Mouse (Mus musculus) MEL (cell line): ENCODE measurements around the gene Mycn. TPM values are rescaled to one million over a fixed set of nuclear protein-coding genes. Genes with fewer than 3 reads are reported as not detected.

ENCODE experiments used
- DNase-seq: peaks from one replicate; pipeline ENCODE4 v3.0.0; 2011; ENCODE audit warnings: low read depth, low spot score
- H3K27ac ChIP-seq: 2 replicates; pipeline ENCODE4 v1.5.1; 2012; ENCODE audit warnings: low read depth, mild to moderate bottlenecking, control low read depth, low read length, moderate library complexity; ENCODE audit not compliant: control insufficient read depth
- H3K27me3 ChIP-seq, 2 experiments: fragments of 150-350 bp in 1 of 2; sonication (generic) in 1 of 2; 2 replicates each; pipeline ENCODE4 v1.6.1; 2012; ENCODE audit warnings: low read length in 2 of 2, mild to moderate bottlenecking in 2 of 2, improper control_type of control experiment in 1 of 2, moderate library complexity in 1 of 2; ENCODE audit not compliant: insufficient read depth in 2 of 2, control insufficient read depth in 1 of 2
- H3K36me3 ChIP-seq, 2 experiments: 2 replicates each; pipeline ENCODE4 v1.6.1; 2012 to 2014; ENCODE audit warnings: low read length in 2 of 2, improper control_type of control experiment in 1 of 2, inconsistent platforms in 1 of 2, mild to moderate bottlenecking in 1 of 2; ENCODE audit not compliant: insufficient read depth in 2 of 2, control insufficient read depth in 1 of 2
- H3K4me1 ChIP-seq, 2 experiments: fragments of 150-350 bp in 1 of 2; sonication (generic) in 1 of 2; 2 replicates each; pipeline ENCODE4 v1.6.1; 2012; ENCODE audit warnings: low read length in 2 of 2, improper control_type of control experiment in 1 of 2, mild to moderate bottlenecking in 1 of 2; ENCODE audit not compliant: insufficient read depth in 2 of 2, control insufficient read depth in 1 of 2
- H3K4me3 ChIP-seq, 2 experiments: fragments of 150-350 bp in 1 of 2; sonication (generic) in 1 of 2; 2 replicates each; pipeline ENCODE4 v1.5.1; 2012; ENCODE audit warnings: low read depth in 2 of 2, low read length in 2 of 2, mild to moderate bottlenecking in 2 of 2, moderate library complexity in 2 of 2, control low read depth in 1 of 2, improper control_type of control experiment in 1 of 2; ENCODE audit not compliant: control insufficient read depth in 1 of 2, insufficient read depth in 1 of 2
- H3K79me2 ChIP-seq: 2 replicates; pipeline ENCODE4 v1.6.1; 2012; ENCODE audit warnings: mild to moderate bottlenecking, low read length, moderate library complexity; ENCODE audit not compliant: control insufficient read depth, poor library complexity, insufficient read depth
- H3K9ac ChIP-seq: 2 replicates; pipeline ENCODE4 v1.6.1; 2012; ENCODE audit warnings: low read depth, mild to moderate bottlenecking, control low read depth, low read length, moderate library complexity; ENCODE audit not compliant: control insufficient read depth, poor library complexity, severe bottlenecking
- H3K9me3 ChIP-seq: fragments of 150-350 bp; sonication (generic); replicated peaks from 2 replicates; pipeline ENCODE4 v1.6.1; 2012; ENCODE audit warnings: mild to moderate bottlenecking, low read length, improper control_type of control experiment, moderate library complexity; ENCODE audit not compliant: insufficient read depth
- BHLHE40 ChIP-seq: IDR thresholded peaks from 2 replicates; pipeline ENCODE4 v1.6.1; 2012; ENCODE audit warnings: low read depth, mild to moderate bottlenecking, inconsistent platforms, low read length, improper control_type of control experiment, borderline replicate concordance
- CHD2 ChIP-seq: IDR thresholded peaks from 2 replicates; pipeline ENCODE4 v1.6.1; 2011; ENCODE audit warnings: low read length, improper control_type of control experiment
- CTCF ChIP-seq, 3 experiments: IDR thresholded peaks in 2 of 3; conservative IDR thresholded peaks in 1 of 3; 2 replicates each; pipeline ENCODE4 v1.5.1; 2011 to 2012; ENCODE audit warnings: low read length in 3 of 3, low read depth in 2 of 3, mild to moderate bottlenecking in 2 of 3, improper control_type of control experiment in 1 of 3, inconsistent platforms in 1 of 3, mixed read lengths in 1 of 3, moderate library complexity in 1 of 3; ENCODE audit not compliant: control insufficient read depth in 1 of 3, insufficient read depth in 1 of 3, poor library complexity in 1 of 3, severe bottlenecking in 1 of 3
- E2F4 ChIP-seq: IDR thresholded peaks from 2 replicates; pipeline ENCODE4 v1.6.1; 2011; ENCODE audit warnings: low read depth, low read length, improper control_type of control experiment, borderline replicate concordance
- ELF1 ChIP-seq: IDR thresholded peaks from 2 replicates; pipeline ENCODE4 v1.6.1; 2014; ENCODE audit warnings: low read depth, mild to moderate bottlenecking, inconsistent platforms, low read length, improper control_type of control experiment, moderate library complexity
- EP300 ChIP-seq, 2 experiments: IDR thresholded peaks; 2 replicates each; pipeline ENCODE4 v1.6.1; 2011; ENCODE audit warnings: improper control_type of control experiment in 2 of 2, low read length in 2 of 2, low read depth in 1 of 2, mild to moderate bottlenecking in 1 of 2
- ETS1 ChIP-seq: IDR thresholded peaks from 2 replicates; pipeline ENCODE4 v1.6.1; 2012; ENCODE audit warnings: low read depth, mild to moderate bottlenecking, inconsistent platforms, low read length, improper control_type of control experiment, moderate library complexity
- HCFC1 ChIP-seq: IDR thresholded peaks from 2 replicates; pipeline ENCODE4 v1.6.1; 2012; ENCODE audit warnings: low read depth, mild to moderate bottlenecking, inconsistent platforms, low read length, improper control_type of control experiment, moderate library complexity
- JUND ChIP-seq: IDR thresholded peaks from 2 replicates; pipeline ENCODE4 v1.6.1; 2011; ENCODE audit warnings: low read depth, mild to moderate bottlenecking, improper control_type of control experiment, low read length
- MAFK ChIP-seq: IDR thresholded peaks from 2 replicates; pipeline ENCODE4 v1.6.1; 2011; ENCODE audit warnings: low read depth, mild to moderate bottlenecking, low read length, improper control_type of control experiment, borderline replicate concordance
- MAX ChIP-seq: IDR thresholded peaks from 2 replicates; pipeline ENCODE4 v1.6.1; 2011; ENCODE audit warnings: low read length, improper control_type of control experiment
- MEF2A ChIP-seq: IDR thresholded peaks from 2 replicates; pipeline ENCODE4 v1.6.1; 2014; ENCODE audit warnings: low read depth, mild to moderate bottlenecking, inconsistent platforms, low read length, improper control_type of control experiment; ENCODE audit not compliant: poor library complexity, insufficient replicate concordance, severe bottlenecking; ENCODE audit errors: extremely low read depth
- MXI1 ChIP-seq: IDR thresholded peaks from 2 replicates; pipeline ENCODE4 v1.6.1; 2011; ENCODE audit warnings: mild to moderate bottlenecking, low read depth, low read length, improper control_type of control experiment
- MYB ChIP-seq: IDR thresholded peaks from 2 replicates; pipeline ENCODE4 v1.6.1; 2011; ENCODE audit warnings: mild to moderate bottlenecking, low read depth, low read length, improper control_type of control experiment
- MYC ChIP-seq: IDR thresholded peaks from 2 replicates; pipeline ENCODE4 v1.6.1; 2011; ENCODE audit warnings: low read depth, mild to moderate bottlenecking, low read length, improper control_type of control experiment, moderate library complexity
- NELFE ChIP-seq: IDR thresholded peaks from 2 replicates; pipeline ENCODE4 v1.6.1; 2011; ENCODE audit warnings: low read depth, low read length, improper control_type of control experiment
- POLR2A ChIP-seq, 2 experiments: IDR thresholded peaks; 2 replicates each; pipeline ENCODE4 v1.6.1; 2011 to 2012; ENCODE audit warnings: low read length in 2 of 2, mild to moderate bottlenecking in 2 of 2, control low read depth in 1 of 2, improper control_type of control experiment in 1 of 2, low read depth in 1 of 2, moderate library complexity in 1 of 2; ENCODE audit not compliant: control insufficient read depth in 1 of 2, insufficient read depth in 1 of 2, poor library complexity in 1 of 2
- POLR2AphosphoS2 ChIP-seq: IDR thresholded peaks from 2 replicates; pipeline ENCODE4 v1.6.1; 2011; ENCODE audit warnings: low read length, improper control_type of control experiment
- POLR2AphosphoS5 ChIP-seq: IDR thresholded peaks from 2 replicates; pipeline ENCODE4 v1.6.1; 2012; ENCODE audit warnings: low read depth, borderline replicate concordance, mild to moderate bottlenecking, inconsistent platforms, low read length, moderate library complexity, mixed read lengths
- RAD21 ChIP-seq: IDR thresholded peaks from 2 replicates; pipeline ENCODE4 v1.6.1; 2011; ENCODE audit warnings: mild to moderate bottlenecking, low read depth, low read length, improper control_type of control experiment
- TBP ChIP-seq: IDR thresholded peaks from 2 replicates; pipeline ENCODE4 v1.8.0; 2011; ENCODE audit warnings: low read depth, low read length, improper control_type of control experiment
- TCF12 ChIP-seq: IDR thresholded peaks from 2 replicates; pipeline ENCODE4 v1.6.1; 2014; ENCODE audit warnings: low read depth, mild to moderate bottlenecking, inconsistent platforms, low read length, improper control_type of control experiment, moderate library complexity
- UBTF ChIP-seq: IDR thresholded peaks from 2 replicates; pipeline ENCODE4 v1.6.1; 2012; ENCODE audit warnings: low read depth, mild to moderate bottlenecking, inconsistent platforms, low read length, improper control_type of control experiment, moderate library complexity, borderline replicate concordance; ENCODE audit not compliant: insufficient read depth
- USF2 ChIP-seq, 2 experiments: IDR thresholded peaks; 2 replicates each; pipeline ENCODE4 v1.6.1; 2011 to 2012; ENCODE audit warnings: improper control_type of control experiment in 2 of 2, low read length in 2 of 2, borderline replicate concordance in 1 of 2, inconsistent platforms in 1 of 2, low read depth in 1 of 2, mild to moderate bottlenecking in 1 of 2; ENCODE audit not compliant: insufficient read depth in 1 of 2
- ZC3H11A ChIP-seq: IDR thresholded peaks from 2 replicates; pipeline ENCODE4 v1.6.1; 2012; ENCODE audit warnings: low read depth, mild to moderate bottlenecking, inconsistent platforms, low read length, improper control_type of control experiment
- ZKSCAN1 ChIP-seq: IDR thresholded peaks from 2 replicates; pipeline ENCODE4 v1.6.1; 2012; ENCODE audit warnings: low read depth, mild to moderate bottlenecking, inconsistent platforms, low read length, improper control_type of control experiment, moderate library complexity
- polyA plus RNA-seq, 2 experiments: library from polyadenylated mRNA; stranded (reverse) in 1 of 2; unstranded in 1 of 2; fragments of >175 nt in 1 of 2; fragments of >200 nt in 1 of 2; gene quantifications; 2 replicates each; pipeline versions ENCODE4 v1.2.1 to v1.2.4; 2012; ENCODE audit warnings: low replicate concordance in 2 of 2, low read depth in 1 of 2; ENCODE audit not compliant: insufficient read length in 2 of 2, insufficient read depth in 1 of 2, missing spikeins in 1 of 2
- total RNA-seq: library from RNA; depleted of rRNA; stranded (reverse); fragments of 300-350 nt; gene quantifications from 2 replicates; pipeline ENCODE4 v1.2.3, GENCODE M21; 2012

Gene Mycn
- total and polyA plus RNA-seq, 3 experiments = not detected

DNA sequence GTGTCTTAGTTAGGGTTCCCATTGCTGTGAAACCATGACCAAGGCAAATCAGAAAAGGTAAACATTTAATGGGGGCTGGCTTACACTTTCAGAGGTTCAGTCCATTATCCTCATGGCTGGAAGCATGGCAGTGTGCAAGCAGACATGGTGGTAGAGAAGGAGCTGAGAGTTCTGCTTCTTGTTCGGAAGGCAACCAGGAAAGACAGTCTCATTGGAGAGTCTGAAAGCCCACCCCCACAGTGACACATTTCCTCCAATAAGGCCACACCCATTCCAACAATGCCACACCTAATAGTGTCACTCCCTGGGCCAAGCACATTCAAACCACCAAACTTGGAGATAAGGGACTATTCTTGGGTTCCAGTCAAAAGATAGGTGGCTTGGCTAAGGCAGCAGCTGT, 39.3 kb downstream of the Mycn start:
- Histone ChIP-seq H3K27ac (no peak overlapping the region), H3K4me1 (no peaks in the 10 kb centered on the region), H3K27me3 (no peaks in the 10 kb centered on the region; a peak in 1 of 4 replicates), H3K4me3 (no peak overlapping the region), H3K9me3 (no peaks in the 10 kb centered on the region), H3K79me2 (no peaks in the 10 kb centered on the region), H3K36me3 (no peaks in the 10 kb centered on the region), H3K9ac (no peak overlapping the region)
- DNase-seq = peak; percentile 30
- TF ChIP-seq ETS1 (no peak), MEF2A (no peak), MXI1 (no peak), EP300 (IDR thresholded peaks at IDR 0.05; ENCODE audit: low read depth in 1 of 2, low read length in 2 of 2) (no peak), MYB (no peak), POLR2AphosphoS2 (no peak), JUND (no peak), ZKSCAN1 (no peak), MAX (no peak), RAD21 (no peak), UBTF (no peak), MAFK (no peak)

GRCm38 (mm10) chr12:12898356-12899126, 43.2 kb downstream of the Mycn start:
- Histone ChIP-seq H3K9me3 (no peaks in the 10 kb centered on the region), H3K27ac (no peak overlapping the region), H3K79me2 (no peaks in the 10 kb centered on the region), H3K27me3 (no peaks in the 10 kb centered on the region), H3K9ac (no peak overlapping the region), H3K36me3 (no peaks in the 10 kb centered on the region), H3K4me1 (no peaks in the 10 kb centered on the region), H3K4me3 (no peak overlapping the region)
- TF ChIP-seq CHD2 (no peak), ELF1 (no peak), HCFC1 (no peak), MAFK (no peak), TCF12 (no peak), E2F4 (no peak), TBP (no peak), JUND (no peak), ZKSCAN1 (no peak), NELFE (no peak), BHLHE40 (no peak), POLR2AphosphoS5 (no peak), POLR2A (IDR thresholded peaks at IDR 0.05; ENCODE audit: control insufficient read depth in 1 of 2, insufficient read depth in 1 of 2, low read depth in 1 of 2, low read length in 2 of 2, poor library complexity in 1 of 2) (no peak), MYC (no peak), CTCF (IDR thresholded peaks at IDR 0.05 in 2 of 3, conservative IDR thresholded peaks at IDR 0.05 in 1 of 3; ENCODE audit: control insufficient read depth in 1 of 3, insufficient read depth in 1 of 3, low read depth in 2 of 3, low read length in 3 of 3, poor library complexity in 1 of 3, severe bottlenecking in 1 of 3) (no peak), UBTF (no peak), USF2 (IDR thresholded peaks at IDR 0.05; ENCODE audit: borderline replicate concordance in 1 of 2, insufficient read depth in 1 of 2, low read depth in 1 of 2, low read length in 2 of 2) (no peak), ZC3H11A (no peak)
- DNase-seq = no peak
